Mouse (Mus musculus): ENCODE results near the gene Olfr90.

- TF ChIP-seq POLR2A (IDR thresholded peaks at IDR 0.05; ENCODE audit: low read depth, low read length) (no peak), SIN3A (IDR thresholded peaks at IDR 0.05; ENCODE audit: low read length) (no peak), MAX (IDR thresholded peaks at IDR 0.05; ENCODE audit: low read length) (no peak), ZC3H11A (IDR thresholded peaks at IDR 0.05; ENCODE audit: low read depth, low read length) (no peak), CTCF (conservative IDR thresholded peaks at IDR 0.05 in 1 of 2, IDR thresholded peaks at IDR 0.05 in 1 of 2; ENCODE audit: low read depth in 2 of 2, low read length in 2 of 2) (no peak), RCOR1 (conservative IDR thresholded peaks at IDR 0.05; ENCODE audit: low read depth, low read length) (no peak), MYC (IDR thresholded peaks at IDR 0.05; ENCODE audit: low read depth, low read length) (no peak), EP300 (IDR thresholded peaks at IDR 0.05; ENCODE audit: low read length) (no peak), TCF12 (IDR thresholded peaks at IDR 0.05; ENCODE audit: low read depth, low read length) (no peak), KAT2A (IDR thresholded peaks at IDR 0.05; ENCODE audit: insufficient replicate concordance, low read length) (no peak), HCFC1 (IDR thresholded peaks at IDR 0.05; ENCODE audit: low read depth, low read length) (no peak), E2F4 (IDR thresholded peaks at IDR 0.05; ENCODE audit: insufficient replicate concordance, low read depth, low read length) (no peak)
Observed at GRCm38 (mm10) chr17:37098178-37098577, 9.9 kb upstream of the Olfr90 start, which contains the start of gene Olfr91.
